12 mouse cellular contexts compared by ENCODE assay signal in genomic region chr9:43934012-43934690, GRCm38 (mm10).
DNase-seq lines count a peak whose midpoint lies in the region; ATAC-seq and TF ChIP-seq lines count a peak whose summit lies in the region.
"Had no signal": no experiment of that assay in that cellular context is flagged by ENCODE, and none has a peak within 500 bp of the region (broad histone marks: within the 10 kb centered on the region; RNA-seq: fewer than 3 reads in every experiment).

No protein-coding gene starts in this region.

- TF ChIP-seq CTCF in intestine, postnatal 0 days (IDR thresholded peaks at IDR 0.05; ENCODE audit: low read depth), result no peak
- TF ChIP-seq CTCF in thymus, adult 2 months (IDR thresholded peaks at IDR 0.05; ENCODE audit: borderline replicate concordance, control insufficient read depth, extremely low read depth, insufficient read depth, low read length, poor library complexity), result no peak

- H3K4me3 ChIP-seq in embryonic facial prominence, embryonic 11.5 days (ENCODE audit: low read depth, low read length), result no peak overlapping the region
- H3K4me3 ChIP-seq in embryonic facial prominence, embryonic 10.5 days, result no peak overlapping the region
- no peak overlapping the region for H3K4me3 ChIP-seq in forebrain, embryonic 15.5 days
- H3K4me3 ChIP-seq in intestine, postnatal 0 days (ENCODE audit: low read depth, low read length), result no peak overlapping the region
- no peak overlapping the region for H3K4me3 ChIP-seq in neural tube, embryonic 13.5 days
- no peak overlapping the region for H3K4me3 ChIP-seq in thymus, adult 2 months (ENCODE audit: control insufficient read depth, insufficient read depth, low read length)
- H3K4me3 ChIP-seq: heart, embryonic 13.5 days; left cerebral cortex, adult 2 months; liver, embryonic 15.5 days; megakaryocyte, embryonic 14.5 days had no signal

- WGBS in embryonic facial prominence, embryonic 11.5 days, result 34% methylated on average over 18 of the region's 18 CpGs
- WGBS in embryonic facial prominence, embryonic 10.5 days, result 37% methylated on average over 18 of the region's 18 CpGs
- 11% methylated on average over 18 of the region's 18 CpGs for WGBS in forebrain, embryonic 15.5 days
- 24% methylated on average over 18 of the region's 18 CpGs for WGBS in intestine, postnatal 0 days
- 8% methylated on average over 18 of the region's 18 CpGs for WGBS in neural tube, embryonic 13.5 days
- 35% methylated on average over 18 of the region's 18 CpGs for WGBS in thymus, adult 2 months

- no peak overlapping the region for H3K27ac ChIP-seq in embryonic facial prominence, embryonic 11.5 days (replicated peaks; ENCODE audit: low read depth, low read length)
- H3K27ac ChIP-seq in embryonic facial prominence, embryonic 10.5 days (replicated peaks), result no peak overlapping the region
- peak overlapping the region; percentile 74 for H3K27ac ChIP-seq in forebrain, embryonic 15.5 days (replicated peaks)
- no peak overlapping the region for H3K27ac ChIP-seq in intestine, postnatal 0 days (ENCODE audit: low read depth, low read length)
- peak overlapping the region; percentile 29; the same call in 1 of the 2 replicates for H3K27ac ChIP-seq in neural tube, embryonic 13.5 days (replicated peaks)
- H3K27ac ChIP-seq in thymus, adult 2 months (ENCODE audit: control insufficient read depth, insufficient read depth, low read length), result no peak overlapping the region
- H3K27ac ChIP-seq: heart, embryonic 13.5 days; left cerebral cortex, adult 2 months; liver, embryonic 15.5 days had no signal

- no peak for TF ChIP-seq POLR2A in thymus, adult 2 months (IDR thresholded peaks at IDR 0.05; ENCODE audit: control insufficient read depth, extremely low read depth, insufficient read depth, low read length, poor library complexity)

- no peaks in the 10 kb centered on the region for H3K9me3 ChIP-seq in embryonic facial prominence, embryonic 11.5 days (replicated peaks; ENCODE audit: control insufficient read depth, low read length)
- no peaks in the 10 kb centered on the region for H3K9me3 ChIP-seq in embryonic facial prominence, embryonic 10.5 days
- no peaks in the 10 kb centered on the region for H3K9me3 ChIP-seq in forebrain, embryonic 15.5 days
- H3K9me3 ChIP-seq in intestine, postnatal 0 days (ENCODE audit: control insufficient read depth), result no peaks in the 10 kb centered on the region
- H3K9me3 ChIP-seq in neural tube, embryonic 13.5 days, result no peaks in the 10 kb centered on the region
- H3K9me3 ChIP-seq: heart, embryonic 13.5 days; liver, embryonic 15.5 days; megakaryocyte, embryonic 14.5 days had no signal

- H3K4me2 ChIP-seq in embryonic facial prominence, embryonic 11.5 days (ENCODE audit: low read depth, low read length), result no peak overlapping the region
- no peak overlapping the region; the same call in 1 of the 2 replicates for H3K4me2 ChIP-seq in forebrain, embryonic 15.5 days (replicated peaks)
- 0 out of 2 replicates have a peak overlapping the region, but pooled peaks have one; percentile 18 for H3K4me2 ChIP-seq in intestine, postnatal 0 days (replicated peaks; ENCODE audit: low read depth)
- H3K4me2 ChIP-seq in neural tube, embryonic 13.5 days, result peak overlapping the region; percentile 1; the same call in 1 of the 2 replicates
- H3K4me2 ChIP-seq: heart, embryonic 13.5 days; liver, embryonic 15.5 days had no signal

- H3K9ac ChIP-seq in embryonic facial prominence, embryonic 11.5 days (replicated peaks; ENCODE audit: low read length), result no peak overlapping the region
- no peak overlapping the region; the same call in 1 of the 2 replicates for H3K9ac ChIP-seq in forebrain, embryonic 15.5 days (replicated peaks)
- H3K9ac ChIP-seq in intestine, postnatal 0 days (ENCODE audit: low read depth, low read length), result no peak overlapping the region
- 0 out of 2 replicates have a peak overlapping the region, but pooled peaks have one; percentile 6 for H3K9ac ChIP-seq in neural tube, embryonic 13.5 days
- H3K9ac ChIP-seq: heart, embryonic 13.5 days; liver, embryonic 15.5 days had no signal

- no peaks in the 10 kb centered on the region; the same call in 1 of the 2 replicates for H3K27me3 ChIP-seq in embryonic facial prominence, embryonic 11.5 days (ENCODE audit: control insufficient read depth, insufficient read depth, low read length)
- peaks cover 22% of the 10 kb centered on the region; the same call in 1 of the 2 replicates for H3K27me3 ChIP-seq in embryonic facial prominence, embryonic 10.5 days (replicated peaks; ENCODE audit: low read depth, poor library complexity, severe bottlenecking)
- no peaks in the 10 kb centered on the region for H3K27me3 ChIP-seq in forebrain, embryonic 15.5 days
- H3K27me3 ChIP-seq in intestine, postnatal 0 days (replicated peaks; ENCODE audit: control insufficient read depth, insufficient read depth, low read length), result 0 out of 2 replicates have a peak, but pooled peaks cover 6% of the 10 kb centered on the region
- H3K27me3 ChIP-seq in neural tube, embryonic 13.5 days, result peaks cover 22% of the 10 kb centered on the region
- no peaks in the 10 kb centered on the region for H3K27me3 ChIP-seq in thymus, adult 2 months (ENCODE audit: control insufficient read depth, insufficient read depth, low read length)
- H3K27me3 ChIP-seq: liver, embryonic 15.5 days had no signal

- intact Hi-C loops in left cerebral cortex, postnatal 25 days (cut with DNase I), result no loop called here

- DNase-seq in embryonic facial prominence, embryonic 11.5 days (ENCODE audit: low spot score), result peak; percentile 8
- no peak for DNase-seq in embryonic facial prominence, embryonic 10.5 days (ENCODE audit: low spot score)
- DNase-seq in frontal cortex, postnatal 14 days (ENCODE audit: low spot score in 2 of 2), result no peak
- DNase-seq in left cerebral cortex, postnatal 25 days (ENCODE audit: low spot score in 2 of 2), result no peak
- DNase-seq in thymus, adult 2 months, result no peak

- no peak for ATAC-seq in embryonic facial prominence, embryonic 11.5 days (replicated peaks; ENCODE audit: insufficient number of reproducible peaks, low FRiP score, low TSS enrichment, low read depth)
- peak; percentile 69 for ATAC-seq in forebrain, embryonic 15.5 days (replicated peaks)
- no peak for ATAC-seq in intestine, postnatal 0 days
- ATAC-seq in neural tube, embryonic 13.5 days (ENCODE audit: low read depth), result peak; percentile 46

- H3K4me1 ChIP-seq in embryonic facial prominence, embryonic 11.5 days (ENCODE audit: control insufficient read depth, insufficient read depth, low read length), result no peaks in the 10 kb centered on the region
- H3K4me1 ChIP-seq in embryonic facial prominence, embryonic 10.5 days, result peaks cover 18% of the 10 kb centered on the region
- H3K4me1 ChIP-seq in forebrain, embryonic 15.5 days, result peaks cover 56% of the 10 kb centered on the region
- H3K4me1 ChIP-seq in intestine, postnatal 0 days (replicated peaks; ENCODE audit: control insufficient read depth, insufficient read depth, low read length), result no peaks in the 10 kb centered on the region
- peaks cover 64% of the 10 kb centered on the region for H3K4me1 ChIP-seq in neural tube, embryonic 13.5 days (replicated peaks)
- no peaks in the 10 kb centered on the region for H3K4me1 ChIP-seq in thymus, adult 2 months (replicated peaks; ENCODE audit: control insufficient read depth, insufficient read depth, low read length)
- H3K4me1 ChIP-seq: liver, embryonic 15.5 days; megakaryocyte, embryonic 14.5 days had no signal

- H3K36me3 ChIP-seq in embryonic facial prominence, embryonic 11.5 days (replicated peaks; ENCODE audit: control insufficient read depth, insufficient read depth, low read depth, low read length), result no peaks in the 10 kb centered on the region
- H3K36me3 ChIP-seq in embryonic facial prominence, embryonic 10.5 days (replicated peaks), result no peaks in the 10 kb centered on the region
- no peaks in the 10 kb centered on the region for H3K36me3 ChIP-seq in forebrain, embryonic 15.5 days
- no peaks in the 10 kb centered on the region for H3K36me3 ChIP-seq in intestine, postnatal 0 days (ENCODE audit: control insufficient read depth, insufficient read depth)
- no peaks in the 10 kb centered on the region for H3K36me3 ChIP-seq in neural tube, embryonic 13.5 days
- H3K36me3 ChIP-seq in thymus, adult 2 months (ENCODE audit: control insufficient read depth, insufficient read depth, low read length), result no peaks in the 10 kb centered on the region
- H3K36me3 ChIP-seq: heart, embryonic 13.5 days; liver, embryonic 15.5 days had no signal

Comparison
In these comparisons a context has a peak if more than half of its experiments do, and no peak if none do; other contexts are left out.
1. ATAC-seq: peak in forebrain, embryonic 15.5 days (single experiment) and neural tube, embryonic 13.5 days (single experiment); none in embryonic facial prominence, embryonic 11.5 days (single experiment) and intestine, postnatal 0 days (single experiment).
2. H3K27ac ChIP-seq: peak in forebrain, embryonic 15.5 days (single experiment) and neural tube, embryonic 13.5 days (single experiment); none in embryonic facial prominence, embryonic 11.5 days (single experiment), embryonic facial prominence, embryonic 10.5 days (single experiment), intestine, postnatal 0 days (single experiment) and thymus, adult 2 months (single experiment).
3. H3K4me2 ChIP-seq: peak in intestine, postnatal 0 days (single experiment) and neural tube, embryonic 13.5 days (single experiment); none in embryonic facial prominence, embryonic 11.5 days (single experiment) and forebrain, embryonic 15.5 days (single experiment).